Mouse (Mus musculus) CH12.LX (cell line): ENCODE results near the gene Fam169b. TPM values are rescaled to one million over a fixed set of nuclear protein-coding genes. Genes with fewer than 3 reads are reported as not detected.

Experiments used
- DNase-seq: peaks from one replicate; pipeline ENCODE4 v3.0.0-alpha.2; 2013; ENCODE audit errors: extremely low read depth
- H3K27ac ChIP-seq: 2 replicates; pipeline ENCODE4 v1.5.1; 2012; ENCODE audit warnings: low read depth, mild to moderate bottlenecking, control low read depth, moderate library complexity; ENCODE audit not compliant: insufficient read depth
- H3K27me3 ChIP-seq: replicated peaks from 2 replicates; pipeline ENCODE3; 2012; ENCODE audit warnings: inconsistent platforms
- H3K36me3 ChIP-seq, 2 experiments: replicated peaks in 1 of 2; 2 replicates each; pipeline versions ENCODE3 to v1.6.1; 2012; ENCODE audit warnings: inconsistent platforms in 1 of 2, low read length in 1 of 2, mild to moderate bottlenecking in 1 of 2, mixed read lengths in 1 of 2, moderate library complexity in 1 of 2; ENCODE audit not compliant: control insufficient read depth in 1 of 2, insufficient read depth in 1 of 2
- H3K4me1 ChIP-seq, 2 experiments: 2 replicates each; pipeline ENCODE4 v1.6.1; 2012; ENCODE audit warnings: inconsistent platforms in 1 of 2, moderate library complexity in 1 of 2; ENCODE audit not compliant: insufficient read depth in 2 of 2, control insufficient read depth in 1 of 2
- H3K4me2 ChIP-seq: 2 replicates; pipeline ENCODE4 v1.6.1; 2012; ENCODE audit warnings: low read depth, mild to moderate bottlenecking, control low read depth; ENCODE audit not compliant: poor library complexity, insufficient read depth, severe bottlenecking
- H3K4me3 ChIP-seq, 3 experiments: fragments of 150-350 bp in 1 of 3; sonication (generic) in 1 of 3; replicated peaks in 1 of 3; 2 replicates each; pipeline versions ENCODE3 to v1.5.1; 2011 to 2012; ENCODE audit warnings: low read depth in 2 of 3, low read length in 2 of 3, mild to moderate bottlenecking in 2 of 3, moderate library complexity in 2 of 3, control low read depth in 1 of 3, improper control_type of control experiment in 1 of 3, inconsistent platforms in 1 of 3, mixed read lengths in 1 of 3; ENCODE audit not compliant: poor library complexity in 1 of 3
- H3K79me2 ChIP-seq: replicated peaks from 2 replicates; pipeline ENCODE4 v1.6.1; 2012; ENCODE audit warnings: mild to moderate bottlenecking, moderate library complexity; ENCODE audit not compliant: control insufficient read depth, poor library complexity, insufficient read depth, severe bottlenecking; ENCODE audit errors: extremely low read depth
- H3K9ac ChIP-seq: 2 replicates; pipeline ENCODE4 v1.6.1; 2012; ENCODE audit warnings: low read depth, mild to moderate bottlenecking, control low read depth, moderate library complexity; ENCODE audit not compliant: insufficient read depth
- H3K9me3 ChIP-seq: replicated peaks from 2 replicates; pipeline ENCODE3; 2012; ENCODE audit warnings: low read length, inconsistent platforms, mixed read lengths
- BHLHE40 ChIP-seq: IDR thresholded peaks from 2 replicates; pipeline ENCODE4 v1.6.1; 2011; ENCODE audit warnings: mild to moderate bottlenecking, low read depth, low read length, improper control_type of control experiment
- CHD1 ChIP-seq: IDR thresholded peaks from 2 replicates; pipeline ENCODE4 v1.6.1; 2012; ENCODE audit warnings: low read depth, low read length, improper control_type of control experiment, inconsistent platforms
- CHD2 ChIP-seq: IDR thresholded peaks from 2 replicates; pipeline ENCODE4 v1.6.1; 2011; ENCODE audit warnings: low read length, improper control_type of control experiment
- CTCF ChIP-seq, 2 experiments: IDR thresholded peaks in 1 of 2; conservative IDR thresholded peaks in 1 of 2; 2 replicates each; pipeline ENCODE4 v1.5.1; 2011 to 2012; ENCODE audit warnings: low read depth in 2 of 2, low read length in 2 of 2, improper control_type of control experiment in 1 of 2, inconsistent platforms in 1 of 2, mild to moderate bottlenecking in 1 of 2, moderate library complexity in 1 of 2
- ELF1 ChIP-seq: IDR thresholded peaks from 2 replicates; pipeline ENCODE4 v1.6.1; 2014; ENCODE audit warnings: low read depth, mild to moderate bottlenecking, inconsistent platforms, low read length, improper control_type of control experiment
- EP300 ChIP-seq: IDR thresholded peaks from 2 replicates; pipeline ENCODE4 v1.6.1; 2011; ENCODE audit warnings: low read length, improper control_type of control experiment
- ETS1 ChIP-seq: conservative IDR thresholded peaks from 2 replicates; pipeline ENCODE4 v1.6.1; 2012; ENCODE audit warnings: low read depth, mild to moderate bottlenecking, inconsistent platforms, low read length, improper control_type of control experiment, moderate library complexity
- HCFC1 ChIP-seq: IDR thresholded peaks from 2 replicates; pipeline ENCODE4 v1.6.1; 2012; ENCODE audit warnings: low read depth, mild to moderate bottlenecking, inconsistent platforms, low read length, improper control_type of control experiment
- IRF4 ChIP-seq: IDR thresholded peaks from 2 replicates; pipeline ENCODE4 v1.6.1; 2014; ENCODE audit warnings: low read depth, mild to moderate bottlenecking, inconsistent platforms, low read length, improper control_type of control experiment
- KAT2A ChIP-seq: IDR thresholded peaks from 2 replicates; pipeline ENCODE4 v1.6.1; 2012; ENCODE audit warnings: low read length, improper control_type of control experiment, inconsistent platforms; ENCODE audit not compliant: insufficient replicate concordance
- MAX ChIP-seq: IDR thresholded peaks from 2 replicates; pipeline ENCODE4 v1.6.1; 2011; ENCODE audit warnings: low read length, improper control_type of control experiment
- MAZ ChIP-seq: IDR thresholded peaks from 2 replicates; pipeline ENCODE4 v1.6.1; 2012; ENCODE audit warnings: low read depth, mild to moderate bottlenecking, inconsistent platforms, low read length, improper control_type of control experiment, moderate library complexity
- MEF2A ChIP-seq: IDR thresholded peaks from 2 replicates; pipeline ENCODE4 v1.6.1; 2014; ENCODE audit warnings: low read depth, mild to moderate bottlenecking, inconsistent platforms, low read length, improper control_type of control experiment, borderline replicate concordance
- MYC ChIP-seq: IDR thresholded peaks from 2 replicates; pipeline ENCODE4 v1.6.1; 2011; ENCODE audit warnings: low read depth, mild to moderate bottlenecking, improper control_type of control experiment, low read length
- NELFE ChIP-seq: IDR thresholded peaks from 2 replicates; pipeline ENCODE4 v1.6.1; 2011; ENCODE audit warnings: low read depth, low read length, improper control_type of control experiment
- NRF1 ChIP-seq: IDR thresholded peaks from 2 replicates; pipeline ENCODE4 v1.6.1; 2014; ENCODE audit warnings: low read depth, mild to moderate bottlenecking, inconsistent platforms, low read length, improper control_type of control experiment, moderate library complexity
- PAX5 ChIP-seq: IDR thresholded peaks from 2 replicates; pipeline ENCODE4 v1.6.1; 2012; ENCODE audit warnings: low read length, inconsistent platforms, mixed read lengths
- POLR2AphosphoS2 ChIP-seq: IDR thresholded peaks from 2 replicates; pipeline ENCODE4 v1.6.1; 2011; ENCODE audit warnings: low read depth, low read length, improper control_type of control experiment
- RCOR1 ChIP-seq: conservative IDR thresholded peaks from 2 replicates; pipeline ENCODE4 v1.6.1; 2012; ENCODE audit warnings: low read depth, mild to moderate bottlenecking, inconsistent platforms, low read length, improper control_type of control experiment
- SIN3A ChIP-seq: IDR thresholded peaks from 2 replicates; pipeline ENCODE4 v1.6.1; 2012; ENCODE audit warnings: low read length, improper control_type of control experiment, inconsistent platforms
- TCF12 ChIP-seq: IDR thresholded peaks from 2 replicates; pipeline ENCODE4 v1.6.1; 2014; ENCODE audit warnings: low read depth, mild to moderate bottlenecking, inconsistent platforms, low read length, improper control_type of control experiment
- USF1 ChIP-seq: IDR thresholded peaks from 2 replicates; pipeline ENCODE4 v1.6.1; 2014; ENCODE audit warnings: low read depth, mild to moderate bottlenecking, inconsistent platforms, low read length, improper control_type of control experiment
- ZMIZ1 ChIP-seq: IDR thresholded peaks from 2 replicates; pipeline ENCODE4 v1.6.1; 2012; ENCODE audit warnings: low read depth, mild to moderate bottlenecking, inconsistent platforms, low read length, improper control_type of control experiment
- ZNF384 ChIP-seq: IDR thresholded peaks from 2 replicates; pipeline ENCODE4 v1.6.1; 2012; ENCODE audit warnings: low read depth, low read length, improper control_type of control experiment, inconsistent platforms
- dilution Hi-C: fragments of 300-500 bp; cut with MboI; formaldehyde crosslinking; loops from 2 replicates; pipeline ENCODE4 v1.14.3; 2020; ENCODE audit warnings: low sequenced_read_pairs; ENCODE audit not compliant: extremely low pct_unique_long_range_greater_than_20kb, extremely low pct_ligation_motif_present
- in situ Hi-C: fragments of 300-500 bp; cut with MboI; formaldehyde crosslinking; loops from 3 replicates; pipeline ENCODE4 v1.14.3; 2019; ENCODE audit warnings: low sequenced_read_pairs, low pct_ligation_motif_present, low pct_unique_long_range_greater_than_20kb, mixed read lengths
- polyA plus RNA-seq: library from polyadenylated mRNA; unstranded; fragments of >175 nt; gene quantifications from 2 replicates; pipeline ENCODE4 v1.2.1, GENCODE M21; 2012; ENCODE audit warnings: low read depth; ENCODE audit not compliant: insufficient read length
- total RNA-seq, 2 experiments: library from RNA; depleted of rRNA; stranded (reverse); fragments of 300-350 nt in 1 of 2; fragments of >200 nt in 1 of 2; gene quantifications; 2 replicates each; pipeline ENCODE4 v1.2.3; 2012 to 2014

Gene Fam169b
- total and polyA plus RNA-seq, 3 experiments = 15.9 to 17.0 (median 16.2) TPM

GRCm38 (mm10) chr7:68277054-68277896 lies 3.6 kb downstream of the Fam169b start:
- in situ Hi-C loops = no loop called here
- H3K4me2 ChIP-seq = peak overlapping the region; percentile 82
- no peaks in the 10 kb centered on the region for H3K27me3 ChIP-seq
- peak overlapping the region; percentile 45 to 85 (median 79) for H3K4me3 ChIP-seq
- H3K79me2 ChIP-seq = peaks cover 52% of the 10 kb centered on the region
- H3K9me3 ChIP-seq = no peaks in the 10 kb centered on the region
- TF ChIP-seq POLR2AphosphoS2 (no peak), CTCF (conservative IDR thresholded peaks at IDR 0.05 in 1 of 2, IDR thresholded peaks at IDR 0.05 in 1 of 2; ENCODE audit: low read depth in 2 of 2, low read length in 2 of 2) (no peak), NELFE (no peak; the same call in 1 of the 2 replicates), ZMIZ1 (peak; percentile 48; the same call in 1 of the 2 replicates), ELF1 (no peak), MAZ (peak; percentile 70; the same call in 1 of the 2 replicates), USF1 (no peak), KAT2A (no peak), RCOR1 (no peak), TCF12 (0 out of 2 replicates have a peak, but pooled peaks have one; percentile 39), MAX (no peak), BHLHE40 (peak; percentile 25; the same call in 1 of the 2 replicates), CHD2 (0 out of 2 replicates have a peak, but pooled peaks have one; percentile 26), MYC (0 out of 2 replicates have a peak, but pooled peaks have one; percentile 18), SIN3A (0 out of 2 replicates have a peak, but pooled peaks have one; percentile 14), CHD1 (peak; percentile 94), HCFC1 (no peak), NRF1 (no peak), EP300 (no peak), MEF2A (0 out of 2 replicates have a peak, but pooled peaks have one; percentile 21), ZNF384 (no peak), PAX5 (no peak), ETS1 (no peak; the same call in 1 of the 2 replicates), IRF4 (peak; percentile 40; the same call in 1 of the 2 replicates)
- TF ChIP-seq, all 38 proteins: peak for 10
- peaks cover 0 to 4% of the 10 kb centered on the region in 2 experiments for H3K36me3 ChIP-seq
- peaks cover 3 to 33% of the 10 kb centered on the region in 2 experiments for H3K4me1 ChIP-seq
- H3K27ac ChIP-seq = peak overlapping the region; percentile 71
- DNase-seq = no peak
- dilution Hi-C loops = no loop called here
- peak overlapping the region; percentile 81 for H3K9ac ChIP-seq
